Mouse (Mus musculus): Measurements from ENCODE around the gene Eif3g. TPM values are rescaled to one million over a fixed set of nuclear protein-coding genes. Genes with fewer than 3 reads are reported as not detected.

The Eif3g gene
- total and polyA plus RNA-seq, 3 experiments, result 1,516 to 1,873 TPM; not detected in 1

GRCm38 (mm10) chr9:20895382-20895781 is 3.0 kb downstream of the Eif3g start:
- Histone ChIP-seq H3K79me2 (ENCODE audit: control insufficient read depth, insufficient read depth, low read length, poor library complexity) (peaks cover 44% of the 10 kb centered on the region), H3K36me3 (ENCODE audit: control insufficient read depth in 1 of 2, insufficient read depth in 2 of 2, low read length in 2 of 2) (peaks cover 9 to 40% of the 10 kb centered on the region in 2 experiments), H3K4me3 (ENCODE audit: control insufficient read depth in 1 of 2, insufficient read depth in 1 of 2, low read depth in 2 of 2, low read length in 2 of 2) (no peak overlapping the region), H3K27me3 (ENCODE audit: control insufficient read depth in 1 of 2, insufficient read depth in 2 of 2, low read length in 2 of 2) (no peaks in the 10 kb centered on the region), H3K27ac (ENCODE audit: control insufficient read depth, low read depth, low read length) (no peak overlapping the region), H3K9ac (ENCODE audit: control insufficient read depth, low read depth, low read length, poor library complexity, severe bottlenecking) (no peak overlapping the region), H3K4me1 (ENCODE audit: control insufficient read depth in 1 of 2, insufficient read depth in 2 of 2, low read length in 2 of 2) (peaks cover 0 to 37% of the 10 kb centered on the region in 2 experiments; a peak in 3 of 4 replicates), H3K9me3 (replicated peaks; ENCODE audit: insufficient read depth, low read length) (no peaks in the 10 kb centered on the region)
- no peak for DNase-seq (ENCODE audit: low read depth, low spot score)
- peak; percentile 98; the same call in 1 of the 2 replicates for TF ChIP-seq POLR2AphosphoS5 (IDR thresholded peaks at IDR 0.05; ENCODE audit: borderline replicate concordance, low read depth, low read length)
- TF ChIP-seq NRF1 (IDR thresholded peaks at IDR 0.05; ENCODE audit: insufficient read depth, low read depth, low read length, poor library complexity, severe bottlenecking), result no peak

DNA sequence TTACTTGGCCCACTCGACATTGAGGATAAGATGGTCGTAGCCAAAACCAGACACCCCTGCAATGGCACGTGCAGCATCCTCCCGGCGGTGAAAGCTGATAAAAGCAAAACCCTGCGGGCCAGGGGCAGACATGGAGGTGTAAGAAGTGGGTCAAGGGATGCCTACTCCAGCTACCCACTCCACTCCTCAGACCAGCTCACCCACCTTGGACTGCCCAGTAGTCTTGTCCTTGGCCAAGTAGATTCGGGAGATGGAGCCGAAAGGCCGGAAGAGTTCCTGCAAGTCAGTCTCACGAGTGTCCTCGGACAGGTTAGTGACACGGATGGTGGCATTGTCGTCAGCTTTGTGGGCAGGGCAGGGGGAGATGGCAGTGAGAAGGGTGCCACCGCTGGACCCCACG is 3.8 kb downstream of the Eif3g start:
- Histone ChIP-seq H3K27me3 (ENCODE audit: control insufficient read depth in 1 of 2, insufficient read depth in 2 of 2, low read length in 2 of 2) (no peaks in the 10 kb centered on the region), H3K9ac (ENCODE audit: control insufficient read depth, low read depth, low read length, poor library complexity, severe bottlenecking) (no peak overlapping the region), H3K27ac (ENCODE audit: control insufficient read depth, low read depth, low read length) (no peak overlapping the region), H3K36me3 (ENCODE audit: control insufficient read depth in 1 of 2, insufficient read depth in 2 of 2, low read length in 2 of 2) (peaks cover 16 to 48% of the 10 kb centered on the region in 2 experiments), H3K4me3 (ENCODE audit: control insufficient read depth in 1 of 2, insufficient read depth in 1 of 2, low read depth in 2 of 2, low read length in 2 of 2) (no peak overlapping the region), H3K4me1 (ENCODE audit: control insufficient read depth in 1 of 2, insufficient read depth in 2 of 2, low read length in 2 of 2) (peaks cover 2 to 44% of the 10 kb centered on the region in 2 experiments), H3K79me2 (ENCODE audit: control insufficient read depth, insufficient read depth, low read length, poor library complexity) (peaks cover 51% of the 10 kb centered on the region), H3K9me3 (replicated peaks; ENCODE audit: insufficient read depth, low read length) (no peaks in the 10 kb centered on the region)
- TF ChIP-seq ZMIZ1 (IDR thresholded peaks at IDR 0.05; ENCODE audit: low read depth, low read length) (no peak), BHLHE40 (IDR thresholded peaks at IDR 0.05; ENCODE audit: borderline replicate concordance, low read depth, low read length) (no peak), MEF2A (IDR thresholded peaks at IDR 0.05; ENCODE audit: extremely low read depth, insufficient replicate concordance, low read depth, low read length, poor library complexity, severe bottlenecking) (no peak), MAZ (IDR thresholded peaks at IDR 0.05; ENCODE audit: low read depth, low read length) (no peak), POLR2AphosphoS2 (IDR thresholded peaks at IDR 0.05; ENCODE audit: low read length) (no peak), E2F4 (IDR thresholded peaks at IDR 0.05; ENCODE audit: borderline replicate concordance, low read depth, low read length) (no peak), USF2 (IDR thresholded peaks at IDR 0.05; ENCODE audit: borderline replicate concordance in 1 of 2, insufficient read depth in 1 of 2, low read depth in 1 of 2, low read length in 2 of 2) (no peak), NRF1 (IDR thresholded peaks at IDR 0.05; ENCODE audit: insufficient read depth, low read depth, low read length, poor library complexity, severe bottlenecking) (no peak), RCOR1 (IDR thresholded peaks at IDR 0.05; ENCODE audit: low read depth, low read length) (no peak), CTCF (IDR thresholded peaks at IDR 0.05 in 2 of 3, conservative IDR thresholded peaks at IDR 0.05 in 1 of 3; ENCODE audit: control insufficient read depth in 1 of 3, insufficient read depth in 1 of 3, low read depth in 2 of 3, low read length in 3 of 3, poor library complexity in 1 of 3, severe bottlenecking in 1 of 3) (no peak), MAFK (IDR thresholded peaks at IDR 0.05; ENCODE audit: borderline replicate concordance, low read depth, low read length) (no peak), POLR2A (IDR thresholded peaks at IDR 0.05; ENCODE audit: control insufficient read depth in 1 of 2, insufficient read depth in 1 of 2, low read depth in 1 of 2, low read length in 2 of 2, poor library complexity in 1 of 2) (no peak), NELFE (IDR thresholded peaks at IDR 0.05; ENCODE audit: low read depth, low read length) (no peak), POLR2AphosphoS5 (IDR thresholded peaks at IDR 0.05; ENCODE audit: borderline replicate concordance, low read depth, low read length) (no peak), ZNF384 (IDR thresholded peaks at IDR 0.05; ENCODE audit: low read depth, low read length) (no peak)
- no peak for DNase-seq (ENCODE audit: low read depth, low spot score)

Data from MEL (cell line).